Mouse (Mus musculus): ENCODE results near the gene Gltp. TPM values are rescaled to one million over a fixed set of nuclear protein-coding genes. Genes with fewer than 3 reads are reported as not detected.

Gene Gltp
- polyA plus RNA-seq (2017; shearing (Covaris generic)), result 100 to 1,000 TPM; 311 to 348 TPM

GRCm38 (mm10) chr5:114690633-114691567 is at the start of gene Gltp:
Gene Gltp, minus strand, starts transcription at chr5:114690984.

GRCm38 (mm10) chr5:114707265-114708068 is 16.7 kb upstream of the Gltp start, which contains the start of gene Tchp:
Gene Tchp, plus strand, starts transcription at chr5:114707760.

GRCm38 (mm10) chr5:114658255-114658654 is 32.5 kb downstream of the Gltp start, which contains the start of gene Trpv4:
Gene Trpv4, minus strand, starts transcription at chr5:114658421.

Other genes starting within 250 kb of the Gltp start
- 10 to 100 TPM in 1 of 2 experiments, 1 to 10 TPM in 1; 9.7 to 16.1 TPM for gene Mmab, start 246.9 kb downstream of the Gltp start, polyA plus RNA-seq (2017; shearing (Covaris generic))
- 10 to 100 TPM; 11.0 to 13.3 TPM for gene Mvk, start 246.7 kb downstream of the Gltp start, polyA plus RNA-seq (2017; shearing (Covaris generic))
- gene Fam222a, start 123.0 kb downstream of the Gltp start, polyA plus RNA-seq (2017; shearing (Covaris generic)), result under 1 TPM; 0.17 to 0.56 TPM
- 1 to 10 TPM in 1 of 2 experiments, under 1 TPM in 1; 0.49 to 2.0 TPM for gene Trpv4, start 32.6 kb downstream of the Gltp start, polyA plus RNA-seq (2017; shearing (Covaris generic))
- 10 to 100 TPM; 19.1 to 21.0 TPM for gene Tchp, start 16.8 kb upstream of the Gltp start, polyA plus RNA-seq (2017; shearing (Covaris generic))
- 100 to 1,000 TPM; 145 to 166 TPM for gene Ankrd13a, start 83.7 kb upstream of the Gltp start, polyA plus RNA-seq (2017; shearing (Covaris generic))
- 100 to 1,000 TPM; 124 to 136 TPM for gene Git2, start 84.5 kb upstream of the Gltp start, polyA plus RNA-seq (2017; shearing (Covaris generic))
- 10 to 100 TPM; 63.0 to 63.3 TPM for gene 1500011B03Rik, start 132.5 kb upstream of the Gltp start, polyA plus RNA-seq (2017; shearing (Covaris generic))
- 1 to 10 TPM in 1 of 2 experiments, under 1 TPM in 1; 0.16 to 1.2 TPM for gene 4930519G04Rik, start 162.7 kb upstream of the Gltp start, polyA plus RNA-seq (2017; shearing (Covaris generic))
- gene Gm9936, start 167.7 kb upstream of the Gltp start, polyA plus RNA-seq (2017; shearing (Covaris generic)), result under 1 TPM in 1 of 2 experiments, not detected in 1; 0.33 TPM
- gene Oasl2, start 206.0 kb upstream of the Gltp start, polyA plus RNA-seq (2017; shearing (Covaris generic)), result 10 to 100 TPM; 11.3 to 19.1 TPM
- gene Oasl1, start 232.3 kb upstream of the Gltp start, polyA plus RNA-seq (2017; shearing (Covaris generic)), result 1 to 10 TPM; 4.0 to 7.8 TPM